Mouse (Mus musculus) intestine, postnatal 0 days (tissue): ENCODE measurements around the gene Olfr456. TPM values are rescaled to one million over a fixed set of nuclear protein-coding genes. Genes with fewer than 3 reads are reported as not detected.

ENCODE experiments used
- ATAC-seq: fragments of 200-750 bp; cut with Nextera tagmentation; 2 replicates; pipeline ENCODE4 v1.8.0; 2017; ENCODE audit warnings: mild to moderate bottlenecking, moderate TSS enrichment, moderate library complexity
- H3K27ac ChIP-seq: fragments of 300-500 bp; sonication (generic); 2 replicates; pipeline ENCODE4 v1.5.1; 2014; ENCODE audit warnings: mild to moderate bottlenecking, low read depth, low read length, moderate library complexity
- H3K27me3 ChIP-seq: fragments of 300-500 bp; sonication (generic); replicated peaks from 2 replicates; pipeline ENCODE4 v1.6.1; 2014; ENCODE audit warnings: low read length, mixed read lengths; ENCODE audit not compliant: control insufficient read depth, insufficient read depth
- H3K36me3 ChIP-seq: fragments of 300-500 bp; sonication (generic); 2 replicates; pipeline ENCODE4 v1.6.1; 2014; ENCODE audit warnings: mild to moderate bottlenecking, moderate library complexity; ENCODE audit not compliant: control insufficient read depth, insufficient read depth
- H3K4me1 ChIP-seq: fragments of 300-500 bp; sonication (generic); replicated peaks from 2 replicates; pipeline ENCODE4 v1.6.1; 2014; ENCODE audit warnings: antibody characterized with exemption, low read length, mixed read lengths; ENCODE audit not compliant: control insufficient read depth, insufficient read depth
- H3K4me2 ChIP-seq: fragments of 300-500 bp; sonication (generic); replicated peaks from 2 replicates; pipeline ENCODE4 v1.6.1; 2014; ENCODE audit warnings: low read depth, mild to moderate bottlenecking, moderate library complexity
- H3K4me3 ChIP-seq: fragments of 300-500 bp; sonication (generic); 2 replicates; pipeline ENCODE4 v1.5.1; 2014; ENCODE audit warnings: low read depth, low read length
- H3K9ac ChIP-seq: fragments of 300-500 bp; sonication (generic); 2 replicates; pipeline ENCODE4 v1.6.1; 2014; ENCODE audit warnings: mild to moderate bottlenecking, low read depth, low read length
- H3K9me3 ChIP-seq: fragments of 300-500 bp; sonication (generic); 2 replicates; pipeline ENCODE4 v1.6.1; 2016; ENCODE audit warnings: mixed run types; ENCODE audit not compliant: control insufficient read depth
- CTCF ChIP-seq: sonication (generic); IDR thresholded peaks from 2 replicates; pipeline ENCODE4 v1.5.1; 2016; ENCODE audit warnings: low read depth, mild to moderate bottlenecking, control low read depth, antibody characterized with exemption, moderate library complexity
- WGBS: fragments of 180-500 bp; shearing (Covaris S2); extraction: QIAGEN DNeasy Blood & Tissue Kit; methylation state at CpG from one replicate; pipeline ENCODE4 v1.1.7; 2014; 5-methylcytosine and 5-hydroxymethylcytosine counted together
- polyA plus RNA-seq: library from polyadenylated mRNA; unstranded; fragments of >200 nt; fragmentation: Nextera tagmentation; extraction: Ambion mirVana; gene quantifications from 2 replicates; pipeline ENCODE4 v1.2.1, GENCODE M21; 2015

Gene Olfr456
- polyA plus RNA-seq, 1 experiment from 2014 or later, result not detected

GRCm38 (mm10) chr6:42470542-42470941 is 16.5 kb downstream of the Olfr456 start:
- Histone ChIP-seq H3K9me3 (no peaks in the 10 kb centered on the region), H3K27ac (no peak overlapping the region), H3K4me2 (no peak overlapping the region), H3K4me1 (no peaks in the 10 kb centered on the region), H3K36me3 (no peaks in the 10 kb centered on the region), H3K9ac (no peak overlapping the region), H3K4me3 (no peak overlapping the region), H3K27me3 (no peaks in the 10 kb centered on the region)
- TF ChIP-seq CTCF, result no peak
- ATAC-seq, result no peak
- 87% methylated on average over 4 of the region's 4 CpGs for WGBS

GRCm38 (mm10) chr6:42465096-42465495 is 21.9 kb downstream of the Olfr456 start, which contains the start of gene Olfr458:
TSS of gene Olfr458 (minus strand) at chr6:42465196.
- no peak within 1 kb of the TSS for H3K27ac ChIP-seq
- no peaks in the 10 kb centered on the region for H3K36me3 ChIP-seq
- no peaks in the 10 kb centered on the region for H3K4me1 ChIP-seq
- H3K9me3 ChIP-seq, result no peaks in the 10 kb centered on the region
- H3K4me2 ChIP-seq, result no peak within 1 kb of the TSS
- TF ChIP-seq CTCF, result no peak
- 63% methylated on average over 1 of the region's 1 CpGs for WGBS
- no peak within 1 kb of the TSS for H3K9ac ChIP-seq
- no peaks in the 10 kb centered on the region for H3K27me3 ChIP-seq
- no peak for ATAC-seq
- H3K4me3 ChIP-seq, result no peak within 1 kb of the TSS

DNA sequence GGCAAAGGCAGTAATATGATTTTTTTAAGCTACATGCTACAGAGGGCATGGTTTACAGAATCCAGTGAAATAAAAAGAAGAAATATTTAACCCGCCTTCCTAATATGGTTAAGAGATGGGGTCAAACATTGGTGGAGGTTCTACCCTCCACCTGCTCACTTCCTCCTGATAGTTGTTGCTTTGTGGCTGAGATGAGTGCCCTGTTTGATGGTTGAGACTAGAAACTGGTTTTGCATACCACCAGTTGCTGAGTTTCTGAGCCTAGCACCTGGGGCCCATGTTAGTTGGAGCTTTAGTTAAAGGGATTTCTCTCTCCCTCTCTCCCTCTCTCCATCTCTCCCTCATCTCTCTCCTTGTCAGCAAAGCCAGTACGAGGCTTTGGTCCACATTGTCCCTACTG is 39.6 kb downstream of the Olfr456 start:
- Histone ChIP-seq H3K27ac (no peak overlapping the region), H3K27me3 (no peaks in the 10 kb centered on the region), H3K9ac (no peak overlapping the region), H3K36me3 (no peaks in the 10 kb centered on the region), H3K9me3 (no peaks in the 10 kb centered on the region), H3K4me3 (no peak overlapping the region), H3K4me2 (no peak overlapping the region), H3K4me1 (no peaks in the 10 kb centered on the region)
- ATAC-seq, result no peak
- 68% methylated on average over 2 of the region's 2 CpGs for WGBS
- TF ChIP-seq CTCF, result no peak

DNA sequence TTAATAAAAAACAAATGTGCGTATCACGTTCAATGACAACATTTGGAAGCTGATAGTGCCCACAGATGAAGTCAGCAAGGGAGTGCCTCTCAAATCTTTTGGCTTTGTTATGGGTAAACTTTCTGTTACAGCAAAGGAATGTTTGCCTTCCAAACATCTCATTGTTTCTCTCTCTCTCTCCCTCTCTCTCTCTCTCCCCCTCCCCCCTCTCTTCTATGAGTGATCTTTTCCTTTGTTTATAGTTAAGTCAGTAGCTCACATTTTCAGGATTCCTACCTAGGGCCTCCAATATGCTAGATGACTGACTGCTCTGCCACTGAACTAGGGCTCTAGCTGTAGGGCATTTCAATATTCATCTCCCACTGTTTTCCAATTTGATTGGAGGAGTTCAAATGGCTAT is 42.5 kb downstream of the Olfr456 start:
- H3K27me3 ChIP-seq, result no peaks in the 10 kb centered on the region
- H3K9me3 ChIP-seq, result no peaks in the 10 kb centered on the region
- H3K4me1 ChIP-seq, result no peaks in the 10 kb centered on the region
- H3K4me2 ChIP-seq, result no peak overlapping the region
- H3K9ac ChIP-seq, result no peak overlapping the region
- TF ChIP-seq CTCF, result no peak
- ATAC-seq, result no peak
- no peaks in the 10 kb centered on the region for H3K36me3 ChIP-seq
- WGBS, result 68% methylated on average over 2 of the region's 2 CpGs
- H3K4me3 ChIP-seq, result no peak overlapping the region
- H3K27ac ChIP-seq, result no peak overlapping the region

DNA sequence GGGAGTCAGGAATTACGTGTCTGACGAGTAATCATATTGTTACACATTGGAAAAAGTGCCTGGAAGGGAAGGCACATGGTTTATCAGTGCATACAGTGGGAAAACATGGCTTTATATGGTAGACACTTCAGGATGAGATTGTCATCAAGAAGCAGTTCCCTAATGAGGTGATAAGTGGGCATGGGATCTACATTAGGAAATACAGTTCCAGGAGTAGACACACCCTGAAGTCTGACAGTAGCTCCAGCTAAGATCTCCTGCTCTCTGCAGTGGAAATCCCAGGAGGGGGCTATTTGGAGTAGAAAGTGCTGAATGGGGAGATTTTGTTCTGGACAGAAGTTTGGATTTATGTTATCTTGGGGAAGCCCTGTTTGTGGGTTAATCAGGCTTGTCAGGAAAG is 45.6 kb downstream of the Olfr456 start:
- H3K27me3 ChIP-seq, result no peaks in the 10 kb centered on the region
- H3K4me1 ChIP-seq, result no peaks in the 10 kb centered on the region
- TF ChIP-seq CTCF, result no peak
- H3K36me3 ChIP-seq, result no peaks in the 10 kb centered on the region
- H3K4me3 ChIP-seq, result no peak overlapping the region
- no peak overlapping the region for H3K4me2 ChIP-seq
- no peaks in the 10 kb centered on the region for H3K9me3 ChIP-seq
- H3K27ac ChIP-seq, result no peak overlapping the region
- no peak overlapping the region for H3K9ac ChIP-seq
- WGBS, result 42% methylated on average over 2 of the region's 2 CpGs
- ATAC-seq, result no peak

Other genes starting within 250 kb of the Olfr456 start
- gene Gstk1, start 241.3 kb downstream of the Olfr456 start, polyA plus RNA-seq, result 20.5 and 22.6 TPM in 2 replicates
- 29.7 and 32.4 TPM in 2 replicates for gene Tmem139, start 225.2 kb downstream of the Olfr456 start, polyA plus RNA-seq
- 13.0 and 13.4 TPM in 2 replicates for gene Casp2, start 222.2 kb downstream of the Olfr456 start, polyA plus RNA-seq
- 0.12 and 0.18 TPM in 2 replicates for gene Clcn1, start 200.5 kb downstream of the Olfr456 start, polyA plus RNA-seq
- 0.05 and 0.12 TPM in 2 replicates for gene Fam131b, start 162.6 kb downstream of the Olfr456 start, polyA plus RNA-seq
- gene Zyx, start 137.6 kb downstream of the Olfr456 start, polyA plus RNA-seq, result 50.9 and 54.8 TPM in 2 replicates
- gene Epha1, start 113.9 kb downstream of the Olfr456 start, polyA plus RNA-seq, result 13.3 and 13.7 TPM in 2 replicates
- not detected in 2 replicates for gene Tas2r143, start 87.0 kb downstream of the Olfr456 start, polyA plus RNA-seq
- gene Tas2r135, start 81.8 kb downstream of the Olfr456 start, polyA plus RNA-seq, result not detected in 2 replicates
- gene Tas2r126, start 52.7 kb downstream of the Olfr456 start, polyA plus RNA-seq, result not detected in 2 replicates
- not detected in 2 replicates for gene Olfr458, start 22.0 kb downstream of the Olfr456 start, polyA plus RNA-seq
- gene Olfr457, start 10.9 kb downstream of the Olfr456 start, polyA plus RNA-seq, result not detected in 2 replicates
- not detected in 2 replicates for gene Olfr455, start 60.4 kb upstream of the Olfr456 start, polyA plus RNA-seq
- gene Tcaf3, start 110.5 kb upstream of the Olfr456 start, polyA plus RNA-seq, result not detected in 2 replicates
- gene Tcaf2, start 158.0 kb upstream of the Olfr456 start, polyA plus RNA-seq, result 2.4 and 3.4 TPM in 2 replicates
- 18.6 and 19.9 TPM in 2 replicates for gene Tcaf1, start 222.9 kb upstream of the Olfr456 start, polyA plus RNA-seq